Mouse (Mus musculus): Measurements from ENCODE around the gene Rrp9. TPM values are rescaled to one million over a fixed set of nuclear protein-coding genes. Genes with fewer than 3 reads are reported as not detected.

Rrp9 gene
- polyA plus RNA-seq, 1 experiment: 20.0 TPM

- no peaks in the 10 kb centered on the region for H3K36me3 ChIP-seq (ENCODE audit: control insufficient read depth, insufficient read depth, low read length)
- peaks cover 20% of the 10 kb centered on the region for H3K4me1 ChIP-seq (ENCODE audit: control insufficient read depth, insufficient read depth, low read length)
- no peak for TF ChIP-seq POLR2A (IDR thresholded peaks at IDR 0.05; ENCODE audit: control insufficient read depth, low read depth, low read length)
- no peak for TF ChIP-seq CTCF (IDR thresholded peaks at IDR 0.05; ENCODE audit: control insufficient read depth, insufficient read depth, insufficient replicate concordance, low read depth, low read length)
- H3K27ac ChIP-seq (ENCODE audit: control insufficient read depth, insufficient read depth, low read depth, low read length): no peak overlapping the region
- no peaks in the 10 kb centered on the region for H3K27me3 ChIP-seq (ENCODE audit: control insufficient read depth, insufficient read depth, low read length)
- H3K4me3 ChIP-seq (ENCODE audit: control insufficient read depth, low read depth, low read length): no peak overlapping the region
Observed at GRCm38 (mm10) chr9:106456325-106457162, 19.2 kb upstream of the Rrp9 start.

- Histone ChIP-seq H3K27ac (ENCODE audit: control insufficient read depth, insufficient read depth, low read depth, low read length) (no peak overlapping the region), H3K27me3 (ENCODE audit: control insufficient read depth, insufficient read depth, low read length) (no peaks in the 10 kb centered on the region), H3K36me3 (ENCODE audit: control insufficient read depth, insufficient read depth, low read length) (no peaks in the 10 kb centered on the region), H3K4me1 (ENCODE audit: control insufficient read depth, insufficient read depth, low read length) (peaks cover 20% of the 10 kb centered on the region), H3K4me3 (ENCODE audit: control insufficient read depth, low read depth, low read length) (no peak overlapping the region)
- TF ChIP-seq POLR2A (IDR thresholded peaks at IDR 0.05; ENCODE audit: control insufficient read depth, low read depth, low read length): no peak
- TF ChIP-seq CTCF (IDR thresholded peaks at IDR 0.05; ENCODE audit: control insufficient read depth, insufficient read depth, insufficient replicate concordance, low read depth, low read length): no peak
Observed at GRCm38 (mm10) chr9:106457163-106457559, 18.6 kb upstream of the Rrp9 start.

- no peaks in the 10 kb centered on the region for H3K27me3 ChIP-seq (ENCODE audit: control insufficient read depth, insufficient read depth, low read length)
- H3K27ac ChIP-seq (ENCODE audit: control insufficient read depth, insufficient read depth, low read depth, low read length): no peak overlapping the region
- TF ChIP-seq CTCF (IDR thresholded peaks at IDR 0.05; ENCODE audit: control insufficient read depth, insufficient read depth, insufficient replicate concordance, low read depth, low read length) (no peak), POLR2A (IDR thresholded peaks at IDR 0.05; ENCODE audit: control insufficient read depth, low read depth, low read length) (no peak)
- H3K4me1 ChIP-seq (ENCODE audit: control insufficient read depth, insufficient read depth, low read length): peaks cover 16% of the 10 kb centered on the region
- H3K4me3 ChIP-seq (ENCODE audit: control insufficient read depth, low read depth, low read length): no peak overlapping the region
- H3K36me3 ChIP-seq (ENCODE audit: control insufficient read depth, insufficient read depth, low read length): no peaks in the 10 kb centered on the region
Observed at GRCm38 (mm10) chr9:106457920-106458319, 17.8 kb upstream of the Rrp9 start.

GRCm38 (mm10) chr9:106459946-106460345 is 15.8 kb upstream of the Rrp9 start:
- H3K4me3 ChIP-seq (ENCODE audit: control insufficient read depth, low read depth, low read length): no peak overlapping the region
- H3K36me3 ChIP-seq (ENCODE audit: control insufficient read depth, insufficient read depth, low read length): no peaks in the 10 kb centered on the region
- H3K4me1 ChIP-seq (ENCODE audit: control insufficient read depth, insufficient read depth, low read length): peaks cover 13% of the 10 kb centered on the region

GRCm38 (mm10) chr9:106460401-106461025 is 15.2 kb upstream of the Rrp9 start:
- H3K36me3 ChIP-seq (ENCODE audit: control insufficient read depth, insufficient read depth, low read length): no peaks in the 10 kb centered on the region
- no peak overlapping the region for H3K4me3 ChIP-seq (ENCODE audit: control insufficient read depth, low read depth, low read length)
- no peak overlapping the region for H3K27ac ChIP-seq (ENCODE audit: control insufficient read depth, insufficient read depth, low read depth, low read length)
- peaks cover 10% of the 10 kb centered on the region for H3K4me1 ChIP-seq (ENCODE audit: control insufficient read depth, insufficient read depth, low read length)
- TF ChIP-seq POLR2A (IDR thresholded peaks at IDR 0.05; ENCODE audit: control insufficient read depth, low read depth, low read length): no peak
- TF ChIP-seq CTCF (IDR thresholded peaks at IDR 0.05; ENCODE audit: control insufficient read depth, insufficient read depth, insufficient replicate concordance, low read depth, low read length): no peak
- no peaks in the 10 kb centered on the region for H3K27me3 ChIP-seq (ENCODE audit: control insufficient read depth, insufficient read depth, low read length)

More at GRCm38 (mm10) chr9:106459946-106460345, 15.8 kb upstream of the Rrp9 start:
- no peaks in the 10 kb centered on the region for H3K27me3 ChIP-seq (ENCODE audit: control insufficient read depth, insufficient read depth, low read length)
- TF ChIP-seq POLR2A (IDR thresholded peaks at IDR 0.05; ENCODE audit: control insufficient read depth, low read depth, low read length): no peak
- no peak for TF ChIP-seq CTCF (IDR thresholded peaks at IDR 0.05; ENCODE audit: control insufficient read depth, insufficient read depth, insufficient replicate concordance, low read depth, low read length)
- H3K27ac ChIP-seq (ENCODE audit: control insufficient read depth, insufficient read depth, low read depth, low read length): no peak overlapping the region

- no peaks in the 10 kb centered on the region for H3K36me3 ChIP-seq (ENCODE audit: control insufficient read depth, insufficient read depth, low read length)
- no peaks in the 10 kb centered on the region for H3K27me3 ChIP-seq (ENCODE audit: control insufficient read depth, insufficient read depth, low read length)
- peaks cover 11% of the 10 kb centered on the region for H3K4me1 ChIP-seq (ENCODE audit: control insufficient read depth, insufficient read depth, low read length)
- no peak for TF ChIP-seq CTCF (IDR thresholded peaks at IDR 0.05; ENCODE audit: control insufficient read depth, insufficient read depth, insufficient replicate concordance, low read depth, low read length)
- H3K4me3 ChIP-seq (ENCODE audit: control insufficient read depth, low read depth, low read length): no peak overlapping the region
- no peak overlapping the region for H3K27ac ChIP-seq (ENCODE audit: control insufficient read depth, insufficient read depth, low read depth, low read length)
Observed at GRCm38 (mm10) chr9:106461026-106461415, 14.7 kb upstream of the Rrp9 start.

- H3K27ac ChIP-seq (ENCODE audit: control insufficient read depth, insufficient read depth, low read depth, low read length): no peak overlapping the region
- H3K36me3 ChIP-seq (ENCODE audit: control insufficient read depth, insufficient read depth, low read length): no peaks in the 10 kb centered on the region
- H3K4me3 ChIP-seq (ENCODE audit: control insufficient read depth, low read depth, low read length): no peak overlapping the region
- TF ChIP-seq POLR2A (IDR thresholded peaks at IDR 0.05; ENCODE audit: control insufficient read depth, low read depth, low read length) (no peak), CTCF (IDR thresholded peaks at IDR 0.05; ENCODE audit: control insufficient read depth, insufficient read depth, insufficient replicate concordance, low read depth, low read length) (no peak)
- H3K4me1 ChIP-seq (ENCODE audit: control insufficient read depth, insufficient read depth, low read length): peaks cover 11% of the 10 kb centered on the region
- H3K27me3 ChIP-seq (ENCODE audit: control insufficient read depth, insufficient read depth, low read length): no peaks in the 10 kb centered on the region
Observed at GRCm38 (mm10) chr9:106461641-106462429, 13.9 kb upstream of the Rrp9 start.

Measured in testis, adult 2 months (tissue).